Mouse (Mus musculus): ENCODE measurements around the gene Adprh.

Adprh gene

GRCm38 (mm10) chr16:38414953-38415352 lies 37.5 kb downstream of the Adprh start:
- in situ Hi-C loops (cut with MboI; ENCODE audit: low pct_unique_long_range_greater_than_20kb in 1 of 2, low sequenced_read_pairs in 2 of 2, unreplicated experiment in 1 of 2): no loop called here

- in situ Hi-C loops (cut with MboI; ENCODE audit: low pct_unique_long_range_greater_than_20kb in 1 of 2, low sequenced_read_pairs in 2 of 2, unreplicated experiment in 1 of 2): no loop called here
Observed at GRCm38 (mm10) chr16:38408416-38408815, 44.1 kb downstream of the Adprh start.

GRCm38 (mm10) chr16:38407584-38407983 lies 44.9 kb downstream of the Adprh start:
- in situ Hi-C loops (cut with MboI; ENCODE audit: low pct_unique_long_range_greater_than_20kb in 1 of 2, low sequenced_read_pairs in 2 of 2, unreplicated experiment in 1 of 2): no loop called here

- in situ Hi-C loops (cut with MboI; ENCODE audit: low pct_unique_long_range_greater_than_20kb in 1 of 2, low sequenced_read_pairs in 2 of 2, unreplicated experiment in 1 of 2): no loop called here
Observed at GRCm38 (mm10) chr16:38406708-38407107, 45.8 kb downstream of the Adprh start.

- in situ Hi-C loops (cut with MboI; ENCODE audit: low pct_unique_long_range_greater_than_20kb in 1 of 2, low sequenced_read_pairs in 2 of 2, unreplicated experiment in 1 of 2): no loop called here
Observed at GRCm38 (mm10) chr16:38406293-38406692, 46.2 kb downstream of the Adprh start.

GRCm38 (mm10) chr16:38403639-38404038 lies 48.9 kb downstream of the Adprh start:
- in situ Hi-C loops (cut with MboI; ENCODE audit: low pct_unique_long_range_greater_than_20kb in 1 of 2, low sequenced_read_pairs in 2 of 2, unreplicated experiment in 1 of 2): no loop called here

- in situ Hi-C loops (cut with MboI; ENCODE audit: low pct_unique_long_range_greater_than_20kb in 1 of 2, low sequenced_read_pairs in 2 of 2, unreplicated experiment in 1 of 2): no loop called here
Observed at GRCm38 (mm10) chr16:38401468-38401867, 51.0 kb downstream of the Adprh start.

GRCm38 (mm10) chr16:38400311-38400960 lies 52.1 kb downstream of the Adprh start:
- in situ Hi-C loops (cut with MboI; ENCODE audit: low pct_unique_long_range_greater_than_20kb in 1 of 2, low sequenced_read_pairs in 2 of 2, unreplicated experiment in 1 of 2): no loop called here

GRCm38 (mm10) chr16:38399531-38400231 lies 52.8 kb downstream of the Adprh start:
- in situ Hi-C loops (cut with MboI; ENCODE audit: low pct_unique_long_range_greater_than_20kb in 1 of 2, low sequenced_read_pairs in 2 of 2, unreplicated experiment in 1 of 2): no loop called here

GRCm38 (mm10) chr16:38399076-38399475 lies 53.4 kb downstream of the Adprh start:
- in situ Hi-C loops (cut with MboI; ENCODE audit: low pct_unique_long_range_greater_than_20kb in 1 of 2, low sequenced_read_pairs in 2 of 2, unreplicated experiment in 1 of 2): no loop called here

- in situ Hi-C loops (cut with MboI; ENCODE audit: low pct_unique_long_range_greater_than_20kb in 1 of 2, low sequenced_read_pairs in 2 of 2, unreplicated experiment in 1 of 2): no loop called here
Observed at GRCm38 (mm10) chr16:38398266-38398665, 54.2 kb downstream of the Adprh start.

GRCm38 (mm10) chr16:38396155-38396554 lies 56.3 kb downstream of the Adprh start:
- in situ Hi-C loops (cut with MboI; ENCODE audit: low pct_unique_long_range_greater_than_20kb in 1 of 2, low sequenced_read_pairs in 2 of 2, unreplicated experiment in 1 of 2): no loop called here

- in situ Hi-C loops (cut with MboI; ENCODE audit: low pct_unique_long_range_greater_than_20kb in 1 of 2, low sequenced_read_pairs in 2 of 2, unreplicated experiment in 1 of 2): no loop called here
Observed at GRCm38 (mm10) chr16:38395060-38395730, 57.3 kb downstream of the Adprh start.

- in situ Hi-C loops (cut with MboI; ENCODE audit: low pct_unique_long_range_greater_than_20kb in 1 of 2, low sequenced_read_pairs in 2 of 2, unreplicated experiment in 1 of 2): no loop called here
Observed at GRCm38 (mm10) chr16:38394191-38394618, 58.3 kb downstream of the Adprh start.

Measured in mouse embryonic stem cell (cell line).